Mouse (Mus musculus) cerebellum, adult 18-20 months (tissue): ENCODE measurements around the gene Itgb6.

Source experiments
- DNase-seq, 2 experiments: peaks; one replicate each; pipeline ENCODE4 v3.0.0; 2021

Itgb6 gene

GRCm38 (mm10) chr2:60672973-60673954 is 49.2 kb downstream of the Itgb6 start:
- DNase-seq = no peak

GRCm38 (mm10) chr2:60671215-60671614 is 51.2 kb downstream of the Itgb6 start:
- no peak for DNase-seq

GRCm38 (mm10) chr2:60663071-60663470 is 59.4 kb downstream of the Itgb6 start:
- no peak for DNase-seq

GRCm38 (mm10) chr2:60659993-60660392 is 62.5 kb downstream of the Itgb6 start:
- no peak for DNase-seq

GRCm38 (mm10) chr2:60658992-60659391 is 63.5 kb downstream of the Itgb6 start:
- no peak for DNase-seq

DNA sequence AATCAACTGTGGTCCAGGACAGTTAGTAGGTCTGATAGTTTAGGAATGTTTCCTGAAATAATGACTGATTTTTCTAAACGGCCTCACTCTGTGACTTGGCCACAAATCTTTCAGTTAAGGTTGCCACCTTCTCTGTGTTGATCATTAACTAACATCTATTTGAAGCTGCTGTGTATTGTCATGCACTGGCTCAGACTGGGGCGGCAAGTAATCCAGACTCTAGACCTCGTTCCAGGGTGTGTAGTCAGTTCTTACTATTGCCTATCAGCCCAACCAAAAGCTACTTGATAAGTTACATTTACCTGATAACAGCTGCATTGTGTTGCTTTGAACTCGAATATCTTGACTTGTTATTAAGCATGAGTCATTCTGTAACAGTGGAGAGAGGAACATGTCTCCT is 67.6 kb downstream of the Itgb6 start:
- DNase-seq = no peak

DNA sequence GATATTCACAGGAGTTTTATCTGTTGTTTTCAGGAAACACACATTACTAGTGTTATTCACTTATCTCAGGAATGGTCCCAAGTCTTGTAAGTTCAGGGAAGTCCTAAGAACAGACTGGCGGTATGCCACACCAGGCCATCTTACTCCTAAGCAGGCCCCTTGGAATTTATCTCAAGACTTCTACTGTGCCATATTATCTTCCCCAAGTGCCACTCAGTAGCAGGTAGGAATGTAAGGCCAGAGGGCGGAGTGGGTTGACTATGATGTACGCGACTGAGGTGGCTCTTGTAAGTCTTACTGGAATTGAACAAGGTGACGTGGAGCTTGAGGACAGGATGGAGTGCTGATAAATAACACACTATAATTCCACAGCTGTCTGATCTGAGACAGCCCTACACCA is 72.3 kb downstream of the Itgb6 start:
- no peak for DNase-seq

DNA sequence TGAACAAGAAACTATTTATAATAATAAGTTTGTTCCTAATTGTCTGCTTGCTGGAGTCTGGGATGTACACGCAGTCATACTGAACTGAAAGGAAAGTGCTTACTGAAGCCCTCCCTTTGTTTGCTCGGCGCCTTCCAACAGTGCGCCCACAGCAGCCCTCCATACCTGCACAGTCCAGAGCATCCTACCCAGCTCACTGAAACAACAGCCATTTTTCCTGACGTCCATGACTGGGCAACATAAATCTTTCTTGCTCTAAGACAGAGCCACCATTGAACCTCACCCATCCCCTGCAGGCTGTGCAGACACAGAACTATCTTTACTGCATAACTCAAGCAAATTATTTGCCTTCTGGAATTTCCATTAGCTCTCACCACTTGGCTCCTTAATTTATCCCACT is 74.8 kb downstream of the Itgb6 start:
- DNase-seq = no peak

DNA sequence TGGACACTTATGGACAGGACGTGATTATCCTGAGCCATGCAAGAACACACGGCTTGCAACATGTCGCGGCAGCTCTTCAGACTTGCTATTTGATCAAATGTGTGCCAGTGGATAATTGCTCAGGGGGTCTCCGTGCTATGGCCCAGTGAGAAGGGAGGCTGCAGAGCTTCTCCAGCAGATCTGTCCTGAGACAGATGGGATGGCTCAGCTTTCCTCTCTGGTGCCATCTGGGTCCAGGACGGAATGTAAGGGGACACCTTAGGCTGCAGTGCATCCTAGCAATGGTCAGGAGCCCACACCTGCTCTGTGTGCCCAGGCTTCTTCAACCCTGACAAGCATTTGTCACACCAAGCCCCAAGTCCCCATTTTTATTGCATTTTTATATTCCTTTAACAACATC is 75.9 kb downstream of the Itgb6 start:
- DNase-seq = no peak

GRCm38 (mm10) chr2:60643406-60643805 is 79.0 kb downstream of the Itgb6 start:
- no peak for DNase-seq

DNA sequence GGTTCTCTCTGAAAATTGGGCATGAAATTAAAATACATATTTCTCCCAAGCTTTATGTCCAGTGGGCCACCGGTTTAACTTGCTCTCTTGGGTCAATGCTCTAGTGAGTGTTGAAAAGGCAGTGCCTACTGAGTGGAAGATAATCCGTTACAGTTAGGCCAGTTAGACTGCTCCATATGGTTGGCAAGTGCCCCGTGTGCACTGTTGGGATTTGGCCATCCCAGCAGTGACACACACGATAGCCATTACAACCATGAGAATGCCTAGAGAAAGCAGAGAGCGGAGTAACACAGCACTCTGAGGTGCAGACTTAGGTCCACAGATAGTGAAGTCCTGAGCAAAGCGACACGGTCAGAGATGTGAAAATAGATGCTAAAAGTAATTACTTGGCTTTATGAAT is 79.8 kb downstream of the Itgb6 start:
- DNase-seq = no peak

GRCm38 (mm10) chr2:60640342-60640672 is 82.1 kb downstream of the Itgb6 start:
- DNase-seq = no peak

GRCm38 (mm10) chr2:60639617-60640341 is 82.7 kb downstream of the Itgb6 start:
- no peak for DNase-seq

- no peak for DNase-seq
Observed at GRCm38 (mm10) chr2:60636910-60637761, 85.3 kb downstream of the Itgb6 start.

DNA sequence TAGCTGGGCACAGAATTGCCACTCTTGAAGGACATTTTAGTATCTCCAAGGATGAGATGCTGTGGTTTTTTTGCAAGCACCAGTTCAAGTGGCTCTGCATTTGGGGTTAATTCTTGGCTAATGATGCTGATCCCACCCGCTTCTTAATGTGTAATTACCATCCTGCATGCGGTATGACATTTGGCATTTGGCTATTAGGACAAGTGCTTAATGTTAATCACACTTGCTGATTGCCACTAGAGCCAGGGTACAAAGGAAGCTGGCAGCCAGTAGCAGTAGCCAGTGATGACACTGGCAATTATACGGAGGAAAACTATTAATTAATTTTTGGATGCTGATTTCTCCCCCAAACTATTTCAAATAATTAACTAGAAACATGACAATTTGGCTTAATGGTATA is 86.0 kb downstream of the Itgb6 start:
- no peak for DNase-seq

GRCm38 (mm10) chr2:60636038-60636437 is 86.4 kb downstream of the Itgb6 start:
- DNase-seq = no peak

DNA sequence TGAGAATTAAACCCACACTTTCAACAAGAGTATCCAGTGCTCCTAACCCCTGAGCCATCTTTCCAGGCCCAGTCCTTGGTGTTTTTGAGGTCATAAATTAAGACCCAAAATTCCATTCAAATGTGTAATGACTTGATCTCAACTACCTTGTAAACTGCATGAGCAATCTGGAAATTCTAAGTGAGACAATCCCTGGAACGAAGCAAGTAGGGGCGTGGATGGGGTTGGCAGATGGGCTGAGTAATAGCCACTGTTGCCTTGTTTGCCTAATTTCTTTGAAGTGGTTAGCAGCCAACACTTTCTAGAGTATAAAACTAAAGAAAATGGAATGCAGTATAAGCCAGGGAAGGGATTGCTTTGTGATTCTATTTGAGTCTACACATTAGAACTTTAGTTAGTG is 89.7 kb downstream of the Itgb6 start:
- DNase-seq = no peak

- no peak for DNase-seq
Observed at GRCm38 (mm10) chr2:60630304-60630703, 92.1 kb downstream of the Itgb6 start.

GRCm38 (mm10) chr2:60627952-60628351 is 94.5 kb downstream of the Itgb6 start:
- DNase-seq = no peak

DNA sequence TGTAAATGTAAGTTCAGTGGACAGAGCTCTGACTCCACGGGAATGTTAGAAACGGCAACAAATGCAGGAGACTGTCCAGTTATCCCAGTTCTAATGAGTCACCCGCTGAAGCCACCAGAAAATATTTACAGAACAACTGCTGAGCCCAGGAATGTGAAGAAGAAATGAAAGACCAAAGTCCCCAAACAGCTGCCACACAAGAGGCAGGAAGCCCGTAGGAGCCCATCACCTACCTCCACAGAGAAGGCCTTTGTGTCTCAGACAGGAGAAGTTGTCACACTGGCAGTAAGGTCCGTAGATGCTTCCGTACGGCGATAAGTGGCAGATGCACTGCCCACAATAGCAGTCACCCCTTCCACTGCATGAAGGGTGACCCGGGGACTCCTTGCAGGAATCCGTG is 94.9 kb downstream of the Itgb6 start:
- DNase-seq = no peak

- DNase-seq = no peak
Observed at GRCm38 (mm10) chr2:60625766-60626165, 96.7 kb downstream of the Itgb6 start.

DNA sequence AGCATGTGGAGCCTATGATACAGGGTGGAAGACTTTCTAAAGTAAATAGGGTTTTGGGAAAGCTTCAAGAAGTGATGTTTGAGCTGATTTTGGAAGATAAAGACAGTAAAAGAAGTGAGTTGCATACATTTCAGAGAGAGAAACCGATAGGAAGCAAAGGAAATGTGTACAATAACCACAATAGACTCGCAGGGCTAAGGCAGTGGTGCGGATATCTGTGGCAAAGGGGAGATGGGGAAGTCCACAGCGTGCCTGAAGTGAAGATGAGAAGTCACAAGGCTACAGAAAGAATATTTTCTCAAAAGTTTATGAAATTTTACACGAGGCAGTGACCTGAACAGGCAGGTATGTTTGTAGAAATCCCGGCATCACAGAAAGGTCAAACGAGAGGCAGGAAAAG is 100.3 kb downstream of the Itgb6 start:
- DNase-seq = no peak

GRCm38 (mm10) chr2:60614758-60615157 is 107.7 kb downstream of the Itgb6 start:
- DNase-seq = no peak
